Comparison of ENCODE assay signal across 8 mouse cellular contexts in genomic region chr13:34132299-34132698, GRCm38 (mm10). TPM values are rescaled to one million over a fixed set of nuclear protein-coding genes. Genes with fewer than 3 reads are reported as not detected.
DNase-seq lines count a peak whose midpoint lies in the region; ATAC-seq and TF ChIP-seq lines count a peak whose summit lies in the region.

No protein-coding gene starts in this region.

- peaks cover 46% of the 10 kb centered on the region for H3K4me1 ChIP-seq in kidney, embryonic 15.5 days
- H3K4me1 ChIP-seq in cortical plate, adult 2 months (ENCODE audit: control insufficient read depth, insufficient read depth, low read length) = peaks cover 8% of the 10 kb centered on the region; the same call in 1 of the 2 replicates
- H3K4me1 ChIP-seq in hindbrain, embryonic 15.5 days (replicated peaks) = peaks cover 43% of the 10 kb centered on the region

- H3ac ChIP-seq in myocyte (ENCODE audit: control insufficient read depth, insufficient read length) = no peak overlapping the region

- H3K9me3 ChIP-seq in kidney, embryonic 15.5 days (replicated peaks) = no peaks in the 10 kb centered on the region
- no peaks in the 10 kb centered on the region for H3K9me3 ChIP-seq in hindbrain, embryonic 15.5 days

- DNase-seq in kidney, adult 9 months = no peak
- DNase-seq in spleen, postnatal 36 days (ENCODE audit: low spot score in 2 of 2) = no peak
- no peak for DNase-seq in thymus, postnatal 0 days (ENCODE audit: low spot score)
- no peak for DNase-seq in layer of hippocampus, adult 9-11 months

- 2% methylated on average over 15 of the region's 15 CpGs for WGBS in kidney, embryonic 15.5 days
- WGBS in hindbrain, embryonic 15.5 days = 1% methylated on average over 15 of the region's 15 CpGs

- no peak for TF ChIP-seq CTCF in cortical plate, adult 2 months (IDR thresholded peaks at IDR 0.05; ENCODE audit: extremely low read depth, insufficient read depth, low read length)

- no peak for TF ChIP-seq POLR2A in cortical plate, adult 2 months (IDR thresholded peaks at IDR 0.05; ENCODE audit: extremely low read depth, insufficient read depth, low read length)
- no peak for TF ChIP-seq POLR2A in myocyte (IDR thresholded peaks at IDR 0.05; ENCODE audit: insufficient read length, low read depth)

- 0 out of 2 replicates have a peak overlapping the region, but pooled peaks have one; percentile 1 for H3K9ac ChIP-seq in kidney, embryonic 15.5 days
- peak overlapping the region; percentile 99 for H3K9ac ChIP-seq in hindbrain, embryonic 15.5 days

- H3K27me3 ChIP-seq in kidney, embryonic 15.5 days = peaks cover 32% of the 10 kb centered on the region
- H3K27me3 ChIP-seq in hindbrain, embryonic 15.5 days = no peaks in the 10 kb centered on the region
- H3K27me3 ChIP-seq in myocyte (ENCODE audit: control insufficient read depth, insufficient read depth, insufficient read length) = no peaks in the 10 kb centered on the region

- peak overlapping the region; percentile 88 for H3K4me2 ChIP-seq in kidney, embryonic 15.5 days
- peak overlapping the region; percentile 85 for H3K4me2 ChIP-seq in hindbrain, embryonic 15.5 days
- H3K4me2 ChIP-seq in myocyte (ENCODE audit: low read depth) = peak overlapping the region; percentile 100

- no peaks in the 10 kb centered on the region for H3K36me3 ChIP-seq in kidney, embryonic 15.5 days
- no peaks in the 10 kb centered on the region for H3K36me3 ChIP-seq in hindbrain, embryonic 15.5 days
- peaks cover 10% of the 10 kb centered on the region for H3K36me3 ChIP-seq in myocyte (ENCODE audit: control insufficient read depth, insufficient read depth)

- peak overlapping the region; percentile 71 for H3K4me3 ChIP-seq in kidney, embryonic 15.5 days (replicated peaks)
- H3K4me3 ChIP-seq in cortical plate, adult 2 months (ENCODE audit: insufficient read depth, low read length) = no peak overlapping the region
- peak overlapping the region; percentile 89 for H3K4me3 ChIP-seq in hindbrain, embryonic 15.5 days
- H3K4me3 ChIP-seq in myocyte = peak overlapping the region; percentile 100

- H3K27ac ChIP-seq in kidney, embryonic 15.5 days = peak overlapping the region; percentile 88; the same call in 1 of the 2 replicates
- peak overlapping the region; percentile 42; the same call in 1 of the 2 replicates for H3K27ac ChIP-seq in cortical plate, adult 2 months (ENCODE audit: insufficient read depth, low read length)
- H3K27ac ChIP-seq in hindbrain, embryonic 15.5 days (replicated peaks) = peak overlapping the region; percentile 99

- H3K79me2 ChIP-seq in myocyte (ENCODE audit: control insufficient read depth, insufficient read depth) = peaks cover 23% of the 10 kb centered on the region

- no peak for ATAC-seq in kidney, embryonic 15.5 days (replicated peaks; ENCODE audit: low FRiP score)
- no peak for ATAC-seq in hindbrain, embryonic 15.5 days (ENCODE audit: low FRiP score, low read depth)

TF ChIP-seq in myocyte, 11 proteins besides CTCF, POLR2A, EP300 and RAD21:
- no peak for TF ChIP-seq POLR2AphosphoS2 (IDR thresholded peaks at IDR 0.05; ENCODE audit: insufficient read length, low read depth)
- TF ChIP-seq E2F4 (IDR thresholded peaks at IDR 0.05; ENCODE audit: insufficient read depth) = no peak
- no peak for TF ChIP-seq TCF12 (IDR thresholded peaks at IDR 0.05; ENCODE audit: insufficient read depth, poor library complexity, severe bottlenecking)

RNA-seq across cellular contexts. Expression of gene Tubb2b, which starts 2.0 kb away (rescaled TPM):
- polyA plus RNA-seq in kidney, embryonic 15.5 days (2015; fragmentation: Nextera tagmentation; extraction: Ambion mirVana) = 29.3 and 36.6 TPM in 2 replicates
- polyA plus RNA-seq in cortical plate, adult 2 months (2012; rRNA removed) = 264 and 334 TPM in 2 replicates
- polyA plus RNA-seq in hindbrain, embryonic 15.5 days (2015; fragmentation: Nextera tagmentation; extraction: Ambion mirVana) = 939 and 1,019 TPM in 2 replicates
- polyA plus RNA-seq in myocyte (2012; fragmentation: generic; extraction: Trizol) = 438 TPM
- 34.5 and 37.3 TPM in 2 replicates for polyA plus RNA-seq in thymus, postnatal 0 days (2015; fragmentation: Nextera tagmentation; extraction: Ambion mirVana)

RNA-seq across cellular contexts. Expression of gene Psmg4, which starts 30.5 kb away (rescaled TPM):
- polyA plus RNA-seq in kidney, embryonic 15.5 days (2015; fragmentation: Nextera tagmentation; extraction: Ambion mirVana) = 79.0 and 88.7 TPM in 2 replicates
- 37.3 and 42.2 TPM in 2 replicates for polyA plus RNA-seq in cortical plate, adult 2 months (2012; rRNA removed)
- polyA plus RNA-seq in hindbrain, embryonic 15.5 days (2015; fragmentation: Nextera tagmentation; extraction: Ambion mirVana) = 78.1 and 82.6 TPM in 2 replicates
- 176 TPM for polyA plus RNA-seq in myocyte (2012; fragmentation: generic; extraction: Trizol)
- polyA plus RNA-seq in thymus, postnatal 0 days (2015; fragmentation: Nextera tagmentation; extraction: Ambion mirVana) = 158 and 174 TPM in 2 replicates

RNA-seq across cellular contexts. Expression of gene Tubb2a, which starts 54.5 kb away (rescaled TPM):
- 102 and 132 TPM in 2 replicates for polyA plus RNA-seq in kidney, embryonic 15.5 days (2015; fragmentation: Nextera tagmentation; extraction: Ambion mirVana)
- polyA plus RNA-seq in cortical plate, adult 2 months (2012; rRNA removed) = 1,313 and 1,351 TPM in 2 replicates
- polyA plus RNA-seq in hindbrain, embryonic 15.5 days (2015; fragmentation: Nextera tagmentation; extraction: Ambion mirVana) = 3,041 and 3,094 TPM in 2 replicates
- polyA plus RNA-seq in myocyte (2012; fragmentation: generic; extraction: Trizol) = 550 TPM
- 204 and 248 TPM in 2 replicates for polyA plus RNA-seq in thymus, postnatal 0 days (2015; fragmentation: Nextera tagmentation; extraction: Ambion mirVana)

Comparison
In these comparisons a context has a peak if more than half of its experiments do, and no peak if none do; other contexts are left out.
1. H3K27ac ChIP-seq: peak in every context shown above with its lines; median percentile 99 in hindbrain, embryonic 15.5 days; 88 in kidney, embryonic 15.5 days; 42 in cortical plate, adult 2 months.